Mouse (Mus musculus) left cerebral cortex, postnatal 36 days (tissue): ENCODE measurements around the gene Mxra7. TPM values are rescaled to one million over a fixed set of nuclear protein-coding genes. Genes with fewer than 3 reads are reported as not detected.

ENCODE experiments used
- DNase-seq, 2 experiments: peaks; one replicate each; pipeline ENCODE4 v3.0.0; 2021 to 2022; ENCODE audit warnings: low spot score in 2 of 2, mixed read lengths in 1 of 2
- intact Hi-C: fragments of 180-260 bp; cut with DNase I; formaldehyde crosslinking; loops from one replicate; pipeline ENCODE4 v1.15.1; 2025
- total RNA-seq, 2 experiments: library from RNA; stranded (reverse); gene quantifications; 2 replicates each; pipeline ENCODE4 v1.2.3; 2021

The Mxra7 gene
- total RNA-seq, 2 experiments from 2014 or later: 15.4 to 18.3 TPM

- intact Hi-C loops: no loop called here
- DNase-seq: no peak
Observed at GRCm38 (mm10) chr11:116806136-116807071, 21.4 kb downstream of the Mxra7 start.

GRCm38 (mm10) chr11:116802709-116803108, 25.1 kb downstream of the Mxra7 start:
- intact Hi-C loops: no loop called here

DNA sequence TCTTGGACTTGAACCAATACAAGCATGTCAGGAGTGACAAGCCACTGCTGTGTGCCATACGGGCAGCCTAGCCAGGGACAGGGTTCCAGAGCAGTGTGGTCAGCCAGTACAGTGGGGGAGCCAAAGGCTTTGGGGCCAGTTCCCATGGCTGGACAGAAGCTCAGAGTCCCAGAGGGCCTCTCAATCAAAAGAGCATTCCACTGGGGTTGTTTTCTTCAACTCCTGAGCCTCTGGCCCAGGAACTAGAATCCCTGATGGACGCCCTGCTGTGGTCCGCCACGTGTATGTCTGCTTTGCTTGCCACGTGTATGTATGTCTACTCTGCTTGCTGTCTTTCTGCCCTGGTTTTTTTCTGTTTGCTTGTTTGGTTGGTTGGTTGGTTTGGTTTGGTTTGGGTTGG, 26.7 kb downstream of the Mxra7 start:
- DNase-seq: no peak
- intact Hi-C loops: no loop called here

More at GRCm38 (mm10) chr11:116802709-116803108, 25.1 kb downstream of the Mxra7 start:
- no peak for DNase-seq

DNA sequence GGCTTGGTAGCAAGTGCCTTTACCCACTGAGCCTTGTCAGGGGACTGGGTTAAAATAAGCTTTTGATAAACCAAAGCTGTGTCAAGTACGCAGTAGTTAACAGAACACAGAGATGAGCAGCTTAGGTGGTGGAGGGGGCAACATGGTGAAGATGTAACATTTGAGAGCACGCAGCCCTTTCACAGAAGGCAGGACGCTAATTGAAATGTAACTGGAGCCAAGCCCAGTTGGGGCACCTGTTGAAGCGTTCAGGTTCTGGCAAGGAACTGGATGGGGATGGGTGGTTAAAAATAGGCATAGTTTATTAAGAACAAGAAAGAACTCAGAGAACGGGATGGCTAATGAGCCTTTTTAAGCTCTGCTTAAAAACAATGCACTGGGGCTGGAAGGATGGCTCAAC, 28.5 kb downstream of the Mxra7 start:
- DNase-seq: no peak
- intact Hi-C loops: no loop called here

- no peak for DNase-seq
- intact Hi-C loops: no loop called here
Observed at GRCm38 (mm10) chr11:116784221-116784620, 43.6 kb downstream of the Mxra7 start.

GRCm38 (mm10) chr11:116782737-116783145, 45.1 kb downstream of the Mxra7 start:
- intact Hi-C loops: no loop called here
- DNase-seq: no peak

DNA sequence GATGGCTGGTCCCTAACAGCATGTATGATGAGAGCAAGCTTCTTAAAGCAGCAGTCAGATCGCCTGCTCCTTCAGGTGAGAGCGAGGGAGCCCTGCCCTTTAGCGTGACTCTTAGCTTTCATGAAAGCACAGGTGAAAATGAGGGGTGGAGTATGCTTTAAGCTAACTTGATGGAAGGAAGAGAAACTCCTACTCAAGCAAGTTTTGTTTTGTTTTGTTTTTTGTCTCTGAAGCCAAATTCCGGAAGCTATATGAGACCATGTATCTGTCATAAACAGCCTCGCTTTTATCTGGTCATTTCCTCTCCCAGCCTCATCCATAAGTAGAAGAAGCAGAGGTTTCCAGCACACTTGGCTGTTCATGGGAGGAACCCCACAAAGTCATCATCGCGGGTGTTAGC, 52.4 kb downstream of the Mxra7 start, which contains the start of gene St6galnac1:
Gene St6galnac1 (minus strand): TSS at position 101 of the 400 bp plus-strand sequence.
- intact Hi-C loops: loop anchor here (2.0 kb wide), 1 partner anchor 27 kb away; no protein-coding TSS in a partner anchor
- DNase-seq: no peak

DNA sequence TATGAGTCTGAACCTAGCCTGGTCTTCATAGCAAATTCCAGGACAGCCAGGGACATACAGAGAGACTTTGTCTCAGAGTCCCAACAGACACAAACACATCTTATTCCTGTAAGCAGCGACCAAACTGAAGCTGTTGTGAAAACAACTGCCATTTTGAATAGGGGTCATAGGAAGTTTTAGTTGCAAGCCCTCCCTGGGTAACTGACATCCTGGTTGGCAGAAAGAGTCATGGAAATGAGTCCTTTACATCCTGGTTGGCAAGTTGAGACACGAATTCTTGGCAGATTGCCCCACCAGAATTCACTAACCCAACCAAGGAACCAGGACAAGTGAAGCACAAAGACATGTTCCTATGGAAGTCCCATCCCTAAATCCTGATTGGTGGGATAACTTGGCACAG, 54.6 kb downstream of the Mxra7 start:
- intact Hi-C loops: no loop called here
- no peak for DNase-seq

- intact Hi-C loops: no loop called here
- no peak for DNase-seq
Observed at GRCm38 (mm10) chr11:116769873-116770272, 58.0 kb downstream of the Mxra7 start.

DNA sequence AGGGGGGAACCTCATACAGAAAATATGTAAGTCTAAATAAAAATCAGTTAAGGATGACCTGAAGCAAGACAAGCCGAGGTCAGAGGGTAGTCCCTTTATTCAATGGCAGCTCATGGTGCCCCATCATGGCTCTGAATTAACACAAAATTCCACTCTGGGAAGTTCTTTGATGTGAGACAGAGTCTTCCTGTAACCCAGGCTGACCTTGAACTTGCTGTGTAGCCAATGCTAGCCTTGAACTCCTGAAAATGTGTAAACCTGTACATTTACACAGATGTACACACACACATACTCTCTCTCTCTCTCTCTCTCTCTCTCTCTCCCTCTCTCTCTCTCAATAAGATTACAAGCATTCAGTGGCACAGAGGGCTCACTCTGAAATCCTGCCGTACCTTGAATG, 62.9 kb downstream of the Mxra7 start:
- intact Hi-C loops: no loop called here
- DNase-seq: no peak

DNA sequence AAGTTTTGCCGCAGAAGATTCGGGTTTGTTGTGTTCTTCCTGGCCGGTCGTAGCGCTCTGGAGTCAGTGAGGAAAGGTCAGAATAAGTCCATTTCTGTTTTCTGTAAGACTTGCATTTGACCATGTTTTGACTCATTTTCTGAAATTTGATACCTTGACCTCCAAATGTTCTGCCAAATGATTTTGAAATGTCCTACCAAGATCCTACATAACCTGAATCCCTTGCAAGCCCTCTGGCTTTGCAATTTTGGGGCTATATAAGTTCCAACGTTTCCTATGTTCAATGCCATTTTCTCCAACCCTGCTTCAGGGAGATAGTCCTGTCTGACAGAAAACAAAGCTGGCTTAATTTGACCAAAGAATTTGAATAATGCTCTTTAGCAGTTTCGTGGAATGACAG, 63.5 kb downstream of the Mxra7 start:
- intact Hi-C loops: no loop called here
- no peak for DNase-seq

DNA sequence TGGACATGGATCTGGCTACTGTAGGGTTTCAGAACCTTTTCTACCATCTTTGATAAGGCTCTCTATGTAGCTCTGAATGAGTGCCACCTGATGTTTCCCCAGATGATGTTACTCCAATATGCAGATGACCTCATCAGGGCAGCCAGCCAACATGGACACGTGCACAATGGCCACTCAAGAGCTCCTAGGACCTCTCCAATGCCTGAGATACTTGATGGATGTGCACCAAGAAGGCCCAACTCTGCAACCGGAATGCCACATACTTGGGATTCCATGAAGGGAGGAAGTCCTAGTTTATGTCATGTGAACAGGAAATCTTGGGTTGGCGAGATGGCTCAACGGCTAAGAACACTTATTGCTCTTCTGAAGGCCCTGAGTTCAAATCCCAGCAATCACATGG, 72.7 kb downstream of the Mxra7 start:
- DNase-seq: no peak
- intact Hi-C loops: no loop called here

- intact Hi-C loops: no loop called here
- no peak for DNase-seq
Observed at GRCm38 (mm10) chr11:116753674-116754470, 74.0 kb downstream of the Mxra7 start.

Other genes with a start within 250 kb of the Mxra7 start
- 100 to 1,000 TPM; 121 to 126 TPM for gene Ube2o, start 246.6 kb downstream of the Mxra7 start, total RNA-seq
- gene Aanat, start 241.6 kb downstream of the Mxra7 start, total RNA-seq: under 1 TPM; 0.62 to 0.97 TPM
- gene Rhbdf2, start 201.0 kb downstream of the Mxra7 start, total RNA-seq: 1 to 10 TPM in 1 of 2 experiments, under 1 TPM in 1; 0.84 to 1.9 TPM
- 1 to 10 TPM; 4.3 to 6.2 TPM for gene Prcd, start 174.5 kb downstream of the Mxra7 start, total RNA-seq
- gene Cygb, start 173.7 kb downstream of the Mxra7 start, total RNA-seq: 10 to 100 TPM; 44.2 TPM
- not detected for gene St6galnac1, start 52.5 kb downstream of the Mxra7 start, total RNA-seq
- 10 to 100 TPM; 24.4 to 29.5 TPM for gene Mettl23, start 15.2 kb upstream of the Mxra7 start, total RNA-seq
- 10 to 100 TPM; 28.4 to 29.1 TPM for gene Jmjd6, start 15.4 kb upstream of the Mxra7 start, total RNA-seq
- 10 to 100 TPM; 33.2 to 41.6 TPM for gene Mfsd11, start 24.4 kb upstream of the Mxra7 start, total RNA-seq
- 100 to 1,000 TPM; 137 to 155 TPM for gene Srsf2, start 25.0 kb upstream of the Mxra7 start, total RNA-seq
- 10 to 100 TPM; 76.5 to 86.1 TPM for gene Mgat5b, start 90.8 kb upstream of the Mxra7 start, total RNA-seq